Mouse (Mus musculus) thymus, postnatal 14 days (tissue): ENCODE measurements around the gene Klhdc2.

Experiments
- DNase-seq: peaks from one replicate; pipeline ENCODE4 v3.0.0; 2021

Klhdc2 gene

GRCm38 (mm10) chr12:69302171-69302570 is 5.7 kb downstream of the Klhdc2 start:
- DNase-seq: no peak

DNA sequence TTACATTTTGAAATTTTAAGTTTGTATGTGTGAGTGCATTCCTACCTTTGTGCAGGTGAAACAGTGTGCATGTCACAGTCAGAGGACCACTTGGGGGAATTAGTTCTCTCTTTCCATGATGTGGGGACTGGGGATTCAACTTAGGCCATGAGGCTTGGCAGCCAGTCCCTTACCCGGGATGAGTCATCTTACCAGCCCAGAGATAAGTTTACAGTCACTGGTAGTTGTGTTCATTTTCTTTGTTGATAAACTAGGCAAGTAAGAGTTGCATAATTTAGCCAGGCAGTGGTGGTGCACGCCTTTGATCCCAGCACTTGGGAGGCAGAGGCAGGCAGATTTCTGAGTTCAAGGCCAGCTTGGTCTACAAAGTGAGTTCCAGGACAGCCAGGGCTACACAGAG is 7.6 kb downstream of the Klhdc2 start:
- DNase-seq: no peak

DNA sequence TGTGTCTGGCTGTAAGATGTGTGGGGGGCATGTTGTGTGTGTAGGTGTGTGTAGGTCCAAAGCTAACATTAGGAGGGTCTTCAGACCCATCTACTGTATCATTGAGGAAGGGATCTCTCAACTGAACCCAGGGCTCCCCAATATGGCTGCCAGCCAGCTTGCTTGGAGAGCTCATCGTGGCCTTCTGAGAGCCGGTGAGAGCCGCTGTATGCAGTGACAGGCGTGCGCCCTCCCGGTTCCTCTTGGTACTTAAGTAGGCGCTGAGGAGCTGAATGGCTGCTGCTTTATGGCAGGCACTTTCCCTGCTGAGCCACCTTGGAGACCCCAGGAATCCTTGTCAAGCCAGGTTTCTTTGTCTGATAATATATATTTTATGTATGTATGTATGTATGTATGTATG is 9.9 kb downstream of the Klhdc2 start:
- no peak for DNase-seq

GRCm38 (mm10) chr12:69309659-69310058 is 13.2 kb downstream of the Klhdc2 start:
- no peak for DNase-seq

DNA sequence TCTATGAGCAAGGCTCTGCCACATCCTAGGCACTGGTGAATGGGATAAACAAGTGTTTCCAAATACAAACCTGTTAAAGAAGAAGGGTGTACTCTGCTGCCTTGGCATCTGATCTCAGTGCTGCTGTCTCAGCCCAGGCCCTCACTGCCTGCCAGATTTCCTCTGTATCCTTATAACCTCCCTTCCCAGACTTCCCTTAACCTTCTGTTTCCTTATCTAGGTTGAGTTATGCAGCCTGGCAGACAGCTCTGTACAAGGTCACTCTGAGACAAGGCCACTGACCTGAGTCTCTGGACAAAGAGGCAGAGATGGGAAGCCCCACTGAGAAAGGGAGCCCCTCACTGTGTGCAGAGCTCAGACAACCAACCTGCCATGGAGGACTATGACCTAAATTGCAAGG is 21.9 kb downstream of the Klhdc2 start:
- no peak for DNase-seq

- no peak for DNase-seq
These were observed 34.7 kb downstream of the Klhdc2 start for GRCm38 (mm10) chr12:69331187-69331586.

DNA sequence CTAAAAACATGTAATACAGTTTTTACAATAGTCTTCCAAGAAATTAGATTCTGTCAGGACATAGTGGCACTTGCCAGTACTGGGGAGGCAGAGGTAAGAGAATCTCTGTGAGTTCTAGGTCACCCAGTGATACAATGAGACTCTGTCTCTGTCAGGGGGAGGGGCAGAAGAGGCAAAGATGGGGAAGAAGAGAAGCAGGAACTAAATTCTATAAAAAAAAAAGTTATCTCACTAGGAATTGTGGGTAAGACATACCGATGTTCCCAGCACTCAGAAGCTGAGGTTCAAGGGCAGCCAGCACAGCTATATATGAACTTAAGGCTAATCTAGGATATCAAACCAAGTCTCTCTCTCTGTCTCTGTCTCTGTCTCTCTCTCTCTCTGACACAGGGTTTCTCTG is 35.7 kb downstream of the Klhdc2 start:
- DNase-seq: no peak

DNA sequence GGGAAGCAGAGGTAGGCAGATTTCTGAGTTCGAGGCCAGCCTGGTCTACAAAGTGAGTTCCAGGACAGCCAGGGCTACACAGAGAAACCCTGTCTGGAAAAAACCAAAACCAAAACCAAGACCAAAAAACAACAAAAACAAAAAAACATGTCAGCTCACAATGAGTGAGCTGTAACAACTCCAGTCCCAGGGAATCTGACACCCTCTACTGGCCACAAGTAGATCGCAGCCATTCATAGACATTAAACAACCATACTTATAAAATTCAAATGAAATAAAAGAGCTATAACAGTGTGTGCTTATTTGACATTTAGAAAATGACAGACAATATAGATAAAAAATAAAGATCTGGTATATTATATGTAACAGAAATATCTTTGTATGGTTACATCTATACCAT is 37.1 kb downstream of the Klhdc2 start:
- DNase-seq: peak; percentile 43

DNA sequence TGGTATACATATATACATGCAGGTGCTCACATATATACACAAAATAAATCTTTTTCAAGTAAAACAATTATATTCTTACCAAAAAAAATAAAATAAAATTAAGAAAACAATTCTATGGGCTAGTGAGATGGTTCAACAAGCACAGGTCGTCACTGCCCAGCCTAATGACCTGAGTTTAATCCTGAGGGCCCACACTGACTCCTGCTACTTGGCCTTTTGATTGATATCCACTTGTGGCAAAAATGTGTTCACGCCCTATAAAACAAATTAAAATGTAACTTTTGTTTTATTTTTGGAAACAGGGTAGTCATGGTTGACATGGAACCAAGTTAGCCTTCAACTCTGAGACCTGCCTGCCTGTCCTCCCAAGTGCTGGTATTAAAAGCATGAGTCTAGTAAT is 53.4 kb downstream of the Klhdc2 start:
- DNase-seq: no peak

- DNase-seq: no peak
These were observed 55.2 kb downstream of the Klhdc2 start for GRCm38 (mm10) chr12:69351685-69352084.

GRCm38 (mm10) chr12:69356546-69357299 is 60.2 kb downstream of the Klhdc2 start, which contains the start of gene Nemf:
Gene Nemf (minus strand): TSS chr12:69357165.
- peak; percentile 85 for DNase-seq

GRCm38 (mm10) chr12:69357300-69357646 is 60.8 kb downstream of the Klhdc2 start:
- no peak for DNase-seq
